ENCODE assay signal across 26 mouse cellular contexts in the genomic region with DNA sequence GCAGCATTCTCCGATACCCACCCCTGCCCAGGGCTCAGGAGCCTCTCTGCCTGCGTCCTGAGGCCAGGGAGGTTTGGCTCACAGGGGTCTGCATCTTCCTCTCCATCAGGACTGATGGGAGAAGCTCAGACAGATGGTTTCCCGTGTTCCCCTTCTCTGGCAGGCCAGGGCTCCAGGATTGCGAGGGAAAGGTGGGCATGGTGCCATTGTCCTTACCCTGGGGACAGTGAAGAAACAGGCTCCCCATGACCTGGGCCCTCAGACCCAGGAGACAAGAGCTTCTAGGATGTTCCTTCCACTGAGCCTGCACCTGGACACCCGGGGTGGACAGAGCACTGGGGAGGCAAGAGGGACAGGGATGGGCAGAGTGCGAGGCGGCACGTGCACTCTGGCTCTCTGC. TPM values are rescaled to one million over a fixed set of nuclear protein-coding genes. Genes with fewer than 3 reads are reported as not detected.
DNase-seq lines count a peak whose midpoint lies in the region; ATAC-seq and TF ChIP-seq lines count a peak whose summit lies in the region.
"Had no signal": no experiment of that assay in that cellular context is flagged by ENCODE, and none has a peak within 500 bp of the region (broad histone marks: within the 10 kb centered on the region; RNA-seq: fewer than 3 reads in every experiment).

No protein-coding gene starts in this region.

- no peak for ATAC-seq in heart, embryonic 15.5 days (replicated peaks; ENCODE audit: insufficient number of reproducible peaks, insufficient read depth, low FRiP score, low read depth)
- ATAC-seq: CD4-positive, CD25-positive, alpha-beta regulatory T cell, adult 4 months; forebrain, embryonic 13.5 days; hindbrain, postnatal 0 days; intestine, embryonic 15.5 days had no signal

- no peaks in the 10 kb centered on the region for H3K27me3 ChIP-seq in cerebellum, adult 2 months (ENCODE audit: control insufficient read depth, insufficient read depth, low read length)
- peaks cover 54% of the 10 kb centered on the region for H3K27me3 ChIP-seq in heart, embryonic 10.5 days (ENCODE audit: insufficient read depth, poor library complexity, severe bottlenecking)
- H3K27me3 ChIP-seq in heart, embryonic 15.5 days, result peaks cover 19% of the 10 kb centered on the region
- H3K27me3 ChIP-seq in myocyte (ENCODE audit: control insufficient read depth, insufficient read depth, insufficient read length), result no peaks in the 10 kb centered on the region

- no peak for TF ChIP-seq POLR2A in cerebellum, adult 2 months (IDR thresholded peaks at IDR 0.05; ENCODE audit: borderline replicate concordance, insufficient read depth, low read length)
- TF ChIP-seq POLR2A in myocyte (IDR thresholded peaks at IDR 0.05; ENCODE audit: insufficient read length, low read depth), result peak; percentile 25

- 42% methylated on average over 8 of the region's 8 CpGs for WGBS in cerebellum, adult 2 months
- WGBS in heart, embryonic 10.5 days, result 82% methylated on average over 8 of the region's 8 CpGs
- 75% methylated on average over 8 of the region's 8 CpGs for WGBS in heart, embryonic 15.5 days

- intact Hi-C loops in heart, postnatal 14 days (cut with DNase I), result no loop called here

- no peak for TF ChIP-seq CTCF in cerebellum, adult 2 months (IDR thresholded peaks at IDR 0.05; ENCODE audit: borderline replicate concordance, insufficient read depth, low read depth, low read length)

- DNase-seq in cerebellum, adult 2 months, result peak in 1 of 2 experiments; percentile 44
- no peak for DNase-seq in cerebellum, adult 9-11 months
- no peak for DNase-seq in heart, embryonic 10.5 days (ENCODE audit: low spot score)
- no peak for DNase-seq in heart, postnatal 4 days
- DNase-seq in heart, postnatal 14 days, result no peak
- DNase-seq: gastrocnemius, postnatal 10 days; kidney, adult 2 months; kidney, postnatal 36 days; right cerebral cortex, postnatal 4 days; thymus, adult 2 months; thymus, postnatal 36 days had no signal

- peaks cover 100% of the 10 kb centered on the region for H3K36me3 ChIP-seq in heart, embryonic 10.5 days
- H3K36me3 ChIP-seq in heart, embryonic 15.5 days, result peaks cover 94% of the 10 kb centered on the region
- H3K36me3 ChIP-seq in myocyte (ENCODE audit: control insufficient read depth, insufficient read depth), result peaks cover 14% of the 10 kb centered on the region

- H3K4me3 ChIP-seq in cerebellum, adult 2 months (replicated peaks; ENCODE audit: insufficient read depth, low read depth, low read length), result no peak overlapping the region
- no peak overlapping the region for H3K4me3 ChIP-seq in heart, embryonic 10.5 days
- no peak overlapping the region for H3K4me3 ChIP-seq in heart, embryonic 15.5 days
- no peak overlapping the region for H3K4me3 ChIP-seq in myocyte
- H3K4me3 ChIP-seq: forebrain, embryonic 13.5 days; hindbrain, embryonic 12.5 days; intestine, embryonic 15.5 days; layer of hippocampus, adult 2 months; limb, embryonic 13.5 days; lung, embryonic 15.5 days; midbrain, embryonic 10.5 days; neural tube, embryonic 13.5 days had no signal

- H3K4me2 ChIP-seq in heart, embryonic 15.5 days, result no peak overlapping the region
- H3K4me2 ChIP-seq in myocyte (ENCODE audit: low read depth), result no peak overlapping the region
- H3K4me2 ChIP-seq: forebrain, embryonic 13.5 days; hindbrain, embryonic 12.5 days; intestine, embryonic 15.5 days; limb, embryonic 13.5 days; liver, embryonic 11.5 days; lung, embryonic 15.5 days; neural tube, embryonic 13.5 days had no signal

- H3ac ChIP-seq in myocyte (ENCODE audit: control insufficient read depth, insufficient read length), result no peak overlapping the region

- H3K9me3 ChIP-seq in heart, embryonic 10.5 days, result no peaks in the 10 kb centered on the region
- no peaks in the 10 kb centered on the region for H3K9me3 ChIP-seq in heart, embryonic 15.5 days (replicated peaks)
- H3K9me3 ChIP-seq: forebrain, embryonic 13.5 days; hindbrain, embryonic 12.5 days; intestine, embryonic 15.5 days; limb, embryonic 13.5 days; lung, embryonic 15.5 days; midbrain, embryonic 10.5 days; neural tube, embryonic 13.5 days had no signal

- peak overlapping the region; percentile 8; the same call in 1 of the 2 replicates for H3K27ac ChIP-seq in cerebellum, adult 2 months (ENCODE audit: insufficient read depth, low read length)
- peak overlapping the region; percentile 48; the same call in 1 of the 2 replicates for H3K27ac ChIP-seq in heart, embryonic 10.5 days
- peak overlapping the region; percentile 53 for H3K27ac ChIP-seq in heart, embryonic 15.5 days
- H3K27ac ChIP-seq: forebrain, embryonic 13.5 days; hindbrain, embryonic 12.5 days; hindbrain, postnatal 0 days; intestine, embryonic 15.5 days; layer of hippocampus, adult 2 months; limb, embryonic 13.5 days; lung, embryonic 15.5 days; midbrain, embryonic 10.5 days; neural tube, embryonic 13.5 days; stomach, postnatal 0 days had no signal

- peaks cover 59% of the 10 kb centered on the region for H3K4me1 ChIP-seq in cerebellum, adult 2 months (ENCODE audit: control insufficient read depth, insufficient read depth, low read length)
- H3K4me1 ChIP-seq in heart, embryonic 10.5 days, result peaks cover 51% of the 10 kb centered on the region
- H3K4me1 ChIP-seq in heart, embryonic 15.5 days (replicated peaks), result peaks cover 23% of the 10 kb centered on the region

- no peaks in the 10 kb centered on the region for H3K79me2 ChIP-seq in myocyte (ENCODE audit: control insufficient read depth, insufficient read depth)

- H3K9ac ChIP-seq in heart, embryonic 15.5 days, result no peak overlapping the region
- H3K9ac ChIP-seq: forebrain, embryonic 13.5 days; hindbrain, embryonic 12.5 days; intestine, embryonic 15.5 days; limb, embryonic 13.5 days; lung, embryonic 15.5 days; neural tube, embryonic 13.5 days had no signal

TF ChIP-seq in myocyte, 11 proteins besides CTCF, POLR2A, EP300 and RAD21:
- no peak for TF ChIP-seq CEBPB (IDR thresholded peaks at IDR 0.05; ENCODE audit: insufficient read depth, poor library complexity, severe bottlenecking)
- no peak for TF ChIP-seq MAX (IDR thresholded peaks at IDR 0.05; ENCODE audit: low read depth)
- TF ChIP-seq E2F4 (IDR thresholded peaks at IDR 0.05; ENCODE audit: insufficient read depth), result no peak
- no peak for TF ChIP-seq SRF (IDR thresholded peaks at IDR 0.05; ENCODE audit: control insufficient read depth, insufficient read length, low read depth)
- TF ChIP-seq TCF12 (IDR thresholded peaks at IDR 0.05; ENCODE audit: insufficient read depth, poor library complexity, severe bottlenecking), result no peak
- TF ChIP-seq REST (IDR thresholded peaks at IDR 0.05; ENCODE audit: insufficient read depth, insufficient read length), result no peak
- TF ChIP-seq MYOG (IDR thresholded peaks at IDR 0.05; ENCODE audit: control insufficient read depth in 1 of 3, insufficient read depth in 1 of 3, insufficient read length in 2 of 3, low read depth in 2 of 3), result no peak
- no peak for TF ChIP-seq POLR2AphosphoS2 (IDR thresholded peaks at IDR 0.05; ENCODE audit: insufficient read length, low read depth)
- TF ChIP-seq TCF3 (IDR thresholded peaks at IDR 0.05; ENCODE audit: insufficient read length, low read depth), result no peak
- no peak for TF ChIP-seq USF1 (IDR thresholded peaks at IDR 0.05; ENCODE audit: low read depth)
- no peak for TF ChIP-seq MYOD1 (IDR thresholded peaks at IDR 0.05; ENCODE audit: control insufficient read depth in 1 of 3, insufficient read length in 2 of 3, low read depth in 2 of 3)

RNA-seq across cellular contexts. Expression of gene Myh7b, which starts 23.6 kb away (rescaled TPM):
- 17.6 and 20.8 TPM in 2 replicates for polyA plus RNA-seq in cerebellum, adult 2 months (2012; rRNA removed)
- polyA plus RNA-seq in heart, embryonic 10.5 days (2016; fragmentation: Nextera tagmentation; extraction: Ambion mirVana), result 12.4 and 15.7 TPM in 2 replicates
- 10 to 100 TPM; 60.5 to 63.8 TPM for total RNA-seq in heart, postnatal 4 days (2021)
- 21.1 and 21.8 TPM in 2 replicates for polyA plus RNA-seq in heart, embryonic 15.5 days (2015; fragmentation: Nextera tagmentation; extraction: Ambion mirVana)
- total RNA-seq in heart, postnatal 14 days (2021), result 10 to 100 TPM; 31.7 to 37.8 TPM
- polyA plus RNA-seq in myocyte (2012; fragmentation: generic; extraction: Trizol), result 12.2 TPM
- total RNA-seq: megakaryocyte progenitor cell, adult 5-6 weeks had no signal
- polyA plus RNA-seq: CD4-positive, CD25-positive, alpha-beta regulatory T cell, adult 4 months had no signal

RNA-seq across cellular contexts. Expression of gene Gss, which starts 42.0 kb away (rescaled TPM):
- polyA plus RNA-seq in cerebellum, adult 2 months (2012; rRNA removed), result 25.7 and 26.5 TPM in 2 replicates
- 24.2 and 29.1 TPM in 2 replicates for polyA plus RNA-seq in heart, embryonic 10.5 days (2016; fragmentation: Nextera tagmentation; extraction: Ambion mirVana)
- total RNA-seq in heart, postnatal 4 days (2021), result 10 to 100 TPM; 17.3 to 18.2 TPM
- polyA plus RNA-seq in heart, embryonic 15.5 days (2015; fragmentation: Nextera tagmentation; extraction: Ambion mirVana), result 20.0 and 26.9 TPM in 2 replicates
- total RNA-seq in heart, postnatal 14 days (2021), result 10 to 100 TPM; 14.5 to 15.9 TPM
- 55.3 TPM for polyA plus RNA-seq in myocyte (2012; fragmentation: generic; extraction: Trizol)

RNA-seq across cellular contexts. Expression of gene Trpc4ap, which starts 57.6 kb away (rescaled TPM):
- 223 and 236 TPM in 2 replicates for polyA plus RNA-seq in cerebellum, adult 2 months (2012; rRNA removed)
- polyA plus RNA-seq in heart, embryonic 10.5 days (2016; fragmentation: Nextera tagmentation; extraction: Ambion mirVana), result 101 and 107 TPM in 2 replicates
- 10 to 100 TPM; 81.3 to 82.1 TPM for total RNA-seq in heart, postnatal 4 days (2021)
- 83.0 and 101 TPM in 2 replicates for polyA plus RNA-seq in heart, embryonic 15.5 days (2015; fragmentation: Nextera tagmentation; extraction: Ambion mirVana)
- total RNA-seq in heart, postnatal 14 days (2021), result 10 to 100 TPM; 81.3 to 82.5 TPM
- 89.0 TPM for polyA plus RNA-seq in myocyte (2012; fragmentation: generic; extraction: Trizol)
